Comparison of ENCODE assay signal across 24 mouse cellular contexts in the genomic region with DNA sequence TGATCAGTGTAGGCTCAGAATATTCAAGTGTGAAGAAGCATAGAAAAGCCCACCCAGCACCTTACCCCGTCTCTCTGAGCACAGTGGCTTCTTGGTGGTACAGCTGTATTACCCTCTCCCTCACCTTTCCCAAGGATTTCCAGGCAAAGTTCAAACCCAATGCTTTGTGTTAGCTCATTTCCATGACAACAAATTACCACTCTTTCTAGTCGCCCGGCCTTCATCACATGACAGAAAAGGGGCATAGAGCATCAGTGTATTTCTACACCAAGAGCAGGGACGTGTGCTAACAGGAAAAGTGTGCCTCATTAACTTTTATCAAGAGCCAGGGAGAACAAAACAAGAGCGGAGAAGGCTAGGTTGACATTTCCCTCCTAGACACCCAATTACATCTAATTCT.
A peak's percentile ranks its signal among the peaks of the same experiment; 100 is the strongest.
DNase-seq lines count a peak whose midpoint lies in the region; ATAC-seq and TF ChIP-seq lines count a peak whose summit lies in the region.
"Had no signal": no experiment of that assay in that cellular context is flagged by ENCODE, and none has a peak within 500 bp of the region (broad histone marks: within the 10 kb centered on the region; RNA-seq: fewer than 3 reads in every experiment).

No protein-coding gene starts in this region.

- H3K9ac ChIP-seq in intestine, embryonic 15.5 days = no peak overlapping the region
- H3K9ac ChIP-seq: embryonic facial prominence, embryonic 12.5 days; forebrain, embryonic 12.5 days; hindbrain, embryonic 13.5 days had no signal

- TF ChIP-seq POLR2A in kidney, adult 2 months (IDR thresholded peaks at IDR 0.05; ENCODE audit: low read depth, low read length) = no peak

- no peaks in the 10 kb centered on the region for H3K36me3 ChIP-seq in kidney, adult 2 months (ENCODE audit: control insufficient read depth, insufficient read depth, low read length)
- H3K36me3 ChIP-seq in intestine, embryonic 15.5 days = no peaks in the 10 kb centered on the region
- H3K36me3 ChIP-seq: embryonic facial prominence, embryonic 12.5 days; forebrain, embryonic 12.5 days; heart, embryonic 10.5 days; hindbrain, embryonic 13.5 days had no signal

- intact Hi-C loops in left cerebral cortex, postnatal 4 days (cut with DNase I) = no loop called here

- H3K4me1 ChIP-seq in kidney, adult 2 months (ENCODE audit: control insufficient read depth, insufficient read depth, low read length) = no peaks in the 10 kb centered on the region; the same call in 1 of the 2 replicates
- no peaks in the 10 kb centered on the region for H3K4me1 ChIP-seq in intestine, embryonic 15.5 days (replicated peaks)
- H3K4me1 ChIP-seq: embryonic facial prominence, embryonic 12.5 days had no signal

- TF ChIP-seq CTCF in kidney, adult 2 months (conservative IDR thresholded peaks at IDR 0.05; ENCODE audit: insufficient read depth, insufficient read length, low read depth, low read length) = no peak

- no peaks in the 10 kb centered on the region for H3K9me3 ChIP-seq in intestine, embryonic 15.5 days
- H3K9me3 ChIP-seq: embryonic facial prominence, embryonic 12.5 days; forebrain, embryonic 12.5 days; heart, embryonic 10.5 days; hindbrain, embryonic 13.5 days had no signal

- 47% methylated on average over 5 of the region's 5 CpGs for WGBS in kidney, adult 2 months
- WGBS in intestine, embryonic 15.5 days = 51% methylated on average over 5 of the region's 5 CpGs

- peak; percentile 91 for ATAC-seq in intestine, embryonic 15.5 days
- ATAC-seq: CD4-positive, CD25-positive, alpha-beta regulatory T cell, adult 4 months; hindbrain, postnatal 0 days had no signal

- peak; percentile 43 for DNase-seq in embryo, embryonic 10 days (ENCODE audit: low spot score)
- no peak for DNase-seq in embryo, embryonic 11 days
- peak; percentile 24 for DNase-seq in kidney, adult 2 months
- DNase-seq in kidney, adult 18-20 months = no peak
- peak; percentile 35 for DNase-seq in ES-CJ7 (ENCODE audit: low read depth, low spot score)
- DNase-seq in left cerebral cortex, postnatal 4 days = no peak
- no peak for DNase-seq in heart, adult 8-10 months (ENCODE audit: low spot score)
- DNase-seq: adrenal gland, adult 8-10 months; adrenal gland, postnatal 36 days; B cell, adult 2 months; cerebellum, adult 11-12 months; cerebellum, adult 9-10 months; cerebellum, postnatal 25 days; gastrocnemius, postnatal 36 days; heart, adult 11 months; heart, postnatal 10 days; heart, postnatal 4 days had no signal

- no peak overlapping the region for H3K4me2 ChIP-seq in intestine, embryonic 15.5 days (replicated peaks)
- H3K4me2 ChIP-seq: embryonic facial prominence, embryonic 12.5 days; forebrain, embryonic 12.5 days; hindbrain, embryonic 13.5 days had no signal

- H3K27me3 ChIP-seq in kidney, adult 2 months (replicated peaks; ENCODE audit: control insufficient read depth, insufficient read depth, low read length) = no peaks in the 10 kb centered on the region
- H3K27me3 ChIP-seq in intestine, embryonic 15.5 days (replicated peaks) = no peaks in the 10 kb centered on the region
- H3K27me3 ChIP-seq: embryonic facial prominence, embryonic 12.5 days had no signal

- no peak overlapping the region for H3K27ac ChIP-seq in kidney, adult 2 months (ENCODE audit: insufficient read depth, low read depth, low read length)
- H3K27ac ChIP-seq in intestine, embryonic 15.5 days = 0 out of 2 replicates have a peak overlapping the region, but pooled peaks have one; percentile 13
- H3K27ac ChIP-seq: embryonic facial prominence, embryonic 12.5 days; forebrain, embryonic 12.5 days; heart, embryonic 10.5 days; hindbrain, embryonic 13.5 days; hindbrain, postnatal 0 days had no signal

- H3K4me3 ChIP-seq in kidney, adult 2 months (ENCODE audit: insufficient read depth, low read depth, low read length) = no peak overlapping the region
- H3K4me3 ChIP-seq in intestine, embryonic 15.5 days (replicated peaks) = no peak overlapping the region
- H3K4me3 ChIP-seq: embryonic facial prominence, embryonic 12.5 days; forebrain, embryonic 12.5 days; heart, embryonic 10.5 days; hindbrain, embryonic 13.5 days had no signal

Comparison
In these comparisons a context has a peak if more than half of its experiments do, and no peak if none do; other contexts are left out.
1. DNase-seq: peak in embryo, embryonic 10 days (single experiment), kidney, adult 2 months (single experiment) and ES-CJ7 (single experiment); none in embryo, embryonic 11 days (single experiment), kidney, adult 18-20 months (single experiment), left cerebral cortex, postnatal 4 days (single experiment) and heart, adult 8-10 months (single experiment).